Mouse (Mus musculus) inflammation-experienced regulatory T-cells, adult 6 months (primary cell): ENCODE data around the gene Dgkz. TPM values are rescaled to one million over a fixed set of nuclear protein-coding genes. Genes with fewer than 3 reads are reported as not detected.

ENCODE experiments used
- ATAC-seq: one replicate; pipeline ENCODE4 v1.8.0; 2017
- polyA plus RNA-seq, 3 experiments: library from polyadenylated mRNA; unstranded; fragments of 100-300 nt; shearing (Covaris generic); gene quantifications; one replicate each; pipeline ENCODE4 v1.2.1; 2017

Gene Dgkz
- polyA plus RNA-seq, 3 experiments from 2014 or later: 89.4 to 181 (median 130) TPM

GRCm38 (mm10) chr2:91959544-91960410 lies 15.9 kb downstream of the Dgkz start:
- no peak for ATAC-seq

- ATAC-seq: no peak
Observed at GRCm38 (mm10) chr2:91958701-91959457, 16.8 kb downstream of the Dgkz start.

GRCm38 (mm10) chr2:91958049-91958448 lies 17.6 kb downstream of the Dgkz start:
- no peak for ATAC-seq

GRCm38 (mm10) chr2:91957096-91957495 lies 18.6 kb downstream of the Dgkz start:
- peak; percentile 76 for ATAC-seq

GRCm38 (mm10) chr2:91955875-91956274 lies 19.8 kb downstream of the Dgkz start:
- ATAC-seq: no peak

- no peak for ATAC-seq
Observed at GRCm38 (mm10) chr2:91955121-91955591, 20.5 kb downstream of the Dgkz start.

- ATAC-seq: no peak
Observed at GRCm38 (mm10) chr2:91953825-91954224, 21.8 kb downstream of the Dgkz start.

- ATAC-seq: peak; percentile 86
Observed at GRCm38 (mm10) chr2:91950275-91951085, 25.2 kb downstream of the Dgkz start.

GRCm38 (mm10) chr2:91949411-91950274 lies 26.0 kb downstream of the Dgkz start:
- ATAC-seq: peak; percentile 2

- ATAC-seq: no peak
Observed at GRCm38 (mm10) chr2:91948792-91949241, 26.8 kb downstream of the Dgkz start.

GRCm38 (mm10) chr2:91948151-91948509 lies 27.5 kb downstream of the Dgkz start:
- no peak for ATAC-seq

GRCm38 (mm10) chr2:91947397-91948150 lies 28.1 kb downstream of the Dgkz start:
- no peak for ATAC-seq

- ATAC-seq: no peak
Observed at GRCm38 (mm10) chr2:91946836-91947235, 28.8 kb downstream of the Dgkz start.

- ATAC-seq: no peak
Observed at GRCm38 (mm10) chr2:91945483-91945882, 30.2 kb downstream of the Dgkz start, which contains the start of gene Gm9821. Gene Gm9821, plus strand, starts transcription at chr2:91945703.

- peak; percentile 82 for ATAC-seq
Observed at GRCm38 (mm10) chr2:91944170-91944950, 31.3 kb downstream of the Dgkz start.

- ATAC-seq: no peak
Observed at GRCm38 (mm10) chr2:91942356-91942755, 33.3 kb downstream of the Dgkz start.

GRCm38 (mm10) chr2:91939303-91939935 lies 36.2 kb downstream of the Dgkz start:
- ATAC-seq: no peak

GRCm38 (mm10) chr2:91936154-91936553 lies 39.5 kb downstream of the Dgkz start:
- ATAC-seq: no peak

- no peak for ATAC-seq
Observed at GRCm38 (mm10) chr2:91934826-91935525, 40.7 kb downstream of the Dgkz start.
